Mouse (Mus musculus): ENCODE data around the gene Ankrd31. TPM values are rescaled to one million over a fixed set of nuclear protein-coding genes. Genes with fewer than 3 reads are reported as not detected.

The Ankrd31 gene
- polyA plus RNA-seq (2015; fragmentation: Nextera tagmentation; extraction: Ambion mirVana): not detected in 2 replicates

GRCm38 (mm10) chr13:96748109-96748845 is at the start of gene Ankrd31:
TSS of gene Ankrd31 (plus strand) at chr13:96748272.

GRCm38 (mm10) chr13:96923999-96924961 is 176.2 kb downstream of the Ankrd31 start, which contains the start of gene Gcnt4:
TSS of gene Gcnt4 (plus strand) at chr13:96924689.

Other genes starting within 250 kb of the Ankrd31 start
- 11.4 and 23.3 TPM in 2 replicates for gene Polk, start 205.7 kb upstream of the Ankrd31 start, polyA plus RNA-seq (2015; fragmentation: Nextera tagmentation; extraction: Ambion mirVana)
- gene Col4a3bp, start 205.7 kb upstream of the Ankrd31 start, polyA plus RNA-seq (2015; fragmentation: Nextera tagmentation; extraction: Ambion mirVana): 9.1 and 22.6 TPM in 2 replicates
- gene Hmgcr, start 77.3 kb upstream of the Ankrd31 start, polyA plus RNA-seq (2015; fragmentation: Nextera tagmentation; extraction: Ambion mirVana): 30.2 and 35.0 TPM in 2 replicates
- gene Gcnt4, start 176.4 kb downstream of the Ankrd31 start, polyA plus RNA-seq (2015; fragmentation: Nextera tagmentation; extraction: Ambion mirVana): 0.14 and 0.29 TPM in 2 replicates